In genomic region chr1:126650806-126651205, GRCm38 (mm10) we compare ENCODE assay signal across 22 mouse cellular contexts.
DNase-seq lines count a peak whose midpoint lies in the region; ATAC-seq and TF ChIP-seq lines count a peak whose summit lies in the region.
"Had no signal": no experiment of that assay in that cellular context is flagged by ENCODE, and none has a peak within 500 bp of the region (broad histone marks: within the 10 kb centered on the region; RNA-seq: fewer than 3 reads in every experiment).

No protein-coding gene starts in this region.

- no peak overlapping the region for H3K4me3 ChIP-seq in midbrain, embryonic 11.5 days (ENCODE audit: low read depth, low read length)
- H3K4me3 ChIP-seq in midbrain, embryonic 10.5 days: no peak overlapping the region
- no peak overlapping the region for H3K4me3 ChIP-seq in liver, embryonic 11.5 days (ENCODE audit: low read depth, low read length)
- H3K4me3 ChIP-seq in small intestine, adult 2 months (ENCODE audit: low read depth, low read length): no peak overlapping the region
- H3K4me3 ChIP-seq: embryonic facial prominence, embryonic 12.5 days had no signal

- intact Hi-C loops in left cerebral cortex, postnatal 10 days (cut with DNase I): no loop called here

- H3K4me2 ChIP-seq in midbrain, embryonic 11.5 days: no peak overlapping the region
- H3K4me2 ChIP-seq in liver, embryonic 11.5 days: peak overlapping the region; percentile 37
- H3K4me2 ChIP-seq: embryonic facial prominence, embryonic 12.5 days; lung, embryonic 14.5 days had no signal

- 86% methylated on average over 5 of the region's 5 CpGs for WGBS in midbrain, embryonic 11.5 days
- 87% methylated on average over 5 of the region's 5 CpGs for WGBS in midbrain, embryonic 10.5 days
- WGBS in liver, embryonic 11.5 days: 25% methylated on average over 5 of the region's 5 CpGs
- 25% methylated on average over 5 of the region's 5 CpGs for WGBS in small intestine, adult 2 months

- ATAC-seq in midbrain, embryonic 11.5 days (ENCODE audit: low FRiP score): no peak
- peak; percentile 92 for ATAC-seq in liver, embryonic 11.5 days (replicated peaks; ENCODE audit: low FRiP score)
- no peak for ATAC-seq in granulocyte monocyte progenitor cell, adult 5-6 weeks (replicated peaks; ENCODE audit: poor library complexity, severe bottlenecking)
- ATAC-seq: activated CD4-positive, CD25-positive, alpha-beta regulatory T cell, adult 4 months; forebrain, embryonic 16.5 days; hindbrain, embryonic 16.5 days; Patski had no signal

- no peaks in the 10 kb centered on the region for H3K36me3 ChIP-seq in midbrain, embryonic 11.5 days (ENCODE audit: control insufficient read depth, insufficient read depth, low read length)
- H3K36me3 ChIP-seq in midbrain, embryonic 10.5 days: no peaks in the 10 kb centered on the region
- H3K36me3 ChIP-seq in liver, embryonic 11.5 days (ENCODE audit: control insufficient read depth, insufficient read depth, low read length): no peaks in the 10 kb centered on the region
- no peaks in the 10 kb centered on the region for H3K36me3 ChIP-seq in small intestine, adult 2 months (ENCODE audit: control insufficient read depth, insufficient read depth, low read length)
- H3K36me3 ChIP-seq: embryonic facial prominence, embryonic 12.5 days had no signal

- H3K27me3 ChIP-seq in midbrain, embryonic 11.5 days (ENCODE audit: control insufficient read depth, insufficient read depth, low read length): no peaks in the 10 kb centered on the region
- H3K27me3 ChIP-seq in midbrain, embryonic 10.5 days (ENCODE audit: low read depth, poor library complexity, severe bottlenecking): no peaks in the 10 kb centered on the region
- no peaks in the 10 kb centered on the region for H3K27me3 ChIP-seq in liver, embryonic 11.5 days (replicated peaks; ENCODE audit: control insufficient read depth, insufficient read depth, low read length)
- no peaks in the 10 kb centered on the region for H3K27me3 ChIP-seq in small intestine, adult 2 months (ENCODE audit: control insufficient read depth, insufficient read depth, low read length)
- H3K27me3 ChIP-seq: embryonic facial prominence, embryonic 12.5 days; Patski had no signal

- TF ChIP-seq CTCF in small intestine, adult 2 months (IDR thresholded peaks at IDR 0.05; ENCODE audit: extremely low read depth, insufficient read length, insufficient replicate concordance, low read depth, low read length): no peak

- TF ChIP-seq POLR2A in small intestine, adult 2 months (IDR thresholded peaks at IDR 0.05; ENCODE audit: low read depth, low read length): no peak

- peak; percentile 14 for DNase-seq in midbrain, embryonic 11.5 days (ENCODE audit: low spot score, missing footprints)
- DNase-seq in midbrain, embryonic 10.5 days (ENCODE audit: low spot score): no peak
- peak; percentile 65 for DNase-seq in c-Kit-positive CD71-positive TER-119-negative erythroid progenitor cells, embryonic 14.5 days (ENCODE audit: low read depth)
- DNase-seq in liver, embryonic 11.5 days (ENCODE audit: low spot score): no peak
- DNase-seq in ovary, postnatal 10 days (ENCODE audit: low spot score): no peak
- no peak for DNase-seq in left cerebral cortex, postnatal 10 days (ENCODE audit: extremely low spot score in 1 of 2, low spot score in 2 of 2)
- DNase-seq: adrenal gland, postnatal 25 days; cerebellum, adult 8-10 months; gastrocnemius, postnatal 25 days; kidney, adult 9 months; kidney, postnatal 36 days; lung, embryonic 14.5 days; lung, postnatal 4 days; retina, postnatal 1 day; thymus, postnatal 4 days had no signal

- H3K27ac ChIP-seq in midbrain, embryonic 11.5 days (ENCODE audit: low read depth, low read length): no peak overlapping the region
- H3K27ac ChIP-seq in midbrain, embryonic 10.5 days (replicated peaks): no peak overlapping the region
- peak overlapping the region; percentile 53 for H3K27ac ChIP-seq in liver, embryonic 11.5 days (ENCODE audit: low read depth, low read length)
- peak overlapping the region; percentile 76 for H3K27ac ChIP-seq in small intestine, adult 2 months (ENCODE audit: insufficient read depth, low read depth, low read length)
- H3K27ac ChIP-seq: embryonic facial prominence, embryonic 12.5 days had no signal

- H3K9ac ChIP-seq in midbrain, embryonic 11.5 days (ENCODE audit: low read length): no peak overlapping the region
- no peak overlapping the region for H3K9ac ChIP-seq in liver, embryonic 11.5 days (ENCODE audit: low read depth, low read length)
- H3K9ac ChIP-seq: embryonic facial prominence, embryonic 12.5 days; lung, embryonic 14.5 days had no signal

- no peaks in the 10 kb centered on the region for H3K4me1 ChIP-seq in midbrain, embryonic 11.5 days (ENCODE audit: control insufficient read depth, insufficient read depth, low read length)
- 0 out of 2 replicates have a peak, but pooled peaks cover 6% of the 10 kb centered on the region for H3K4me1 ChIP-seq in midbrain, embryonic 10.5 days
- peaks cover 8% of the 10 kb centered on the region; the same call in 1 of the 2 replicates for H3K4me1 ChIP-seq in liver, embryonic 11.5 days (replicated peaks; ENCODE audit: control insufficient read depth, insufficient read depth, low read length)
- H3K4me1 ChIP-seq in small intestine, adult 2 months (ENCODE audit: control insufficient read depth, insufficient read depth, insufficient read length, low read length): peaks cover 9% of the 10 kb centered on the region; the same call in 1 of the 2 replicates
- H3K4me1 ChIP-seq: embryonic facial prominence, embryonic 12.5 days had no signal

- no peaks in the 10 kb centered on the region for H3K9me3 ChIP-seq in midbrain, embryonic 11.5 days (ENCODE audit: control insufficient read depth, low read length)
- H3K9me3 ChIP-seq in midbrain, embryonic 10.5 days (replicated peaks): no peaks in the 10 kb centered on the region
- no peaks in the 10 kb centered on the region for H3K9me3 ChIP-seq in liver, embryonic 11.5 days (ENCODE audit: control insufficient read depth, low read length)
- H3K9me3 ChIP-seq: embryonic facial prominence, embryonic 12.5 days had no signal

Comparison
In these comparisons a context has a peak if more than half of its experiments do, and no peak if none do; other contexts are left out.
1. DNase-seq: peak in midbrain, embryonic 11.5 days (single experiment) and c-Kit-positive CD71-positive TER-119-negative erythroid progenitor cells, embryonic 14.5 days (single experiment); none in midbrain, embryonic 10.5 days (single experiment), liver, embryonic 11.5 days (single experiment), ovary, postnatal 10 days (single experiment) and left cerebral cortex, postnatal 10 days (0 of 2).
2. H3K27ac ChIP-seq: peak in liver, embryonic 11.5 days (single experiment) and small intestine, adult 2 months (single experiment); none in midbrain, embryonic 11.5 days (single experiment) and midbrain, embryonic 10.5 days (single experiment).